ENCODE assay signal across 24 mouse cellular contexts in the genomic region with DNA sequence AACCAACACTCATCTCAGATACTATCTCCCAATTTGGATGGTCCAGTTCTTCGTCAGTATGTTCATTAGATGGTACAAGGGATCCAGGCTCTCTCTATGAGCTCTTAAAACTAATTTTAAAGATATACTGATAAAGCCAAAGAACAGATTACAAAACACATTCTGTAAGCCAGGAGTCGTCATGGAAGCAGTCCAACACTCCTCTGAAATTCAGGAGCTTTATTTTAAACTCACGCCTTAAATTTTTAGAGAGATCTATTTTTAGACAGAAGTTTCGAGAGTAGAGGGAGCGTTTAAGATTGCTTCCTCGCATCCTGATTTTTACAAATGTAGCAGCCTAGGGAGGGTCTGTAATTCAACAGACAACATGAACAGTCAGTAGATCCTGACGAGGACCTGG.
A peak's percentile ranks its signal among the peaks of the same experiment; 100 is the strongest.
DNase-seq lines count a peak whose midpoint lies in the region.
"Had no signal": no experiment of that assay in that cellular context is flagged by ENCODE, and none has a peak within 500 bp of the region (broad histone marks: within the 10 kb centered on the region; RNA-seq: fewer than 3 reads in every experiment).

No protein-coding gene starts in this region.

- no peaks in the 10 kb centered on the region for H3K27me3 ChIP-seq in embryonic facial prominence, embryonic 10.5 days (replicated peaks; ENCODE audit: low read depth, poor library complexity, severe bottlenecking)
- H3K27me3 ChIP-seq: embryonic facial prominence, embryonic 15.5 days; forebrain, embryonic 13.5 days; intestine, embryonic 15.5 days; limb, embryonic 13.5 days; liver, embryonic 12.5 days; Patski had no signal

- peak; percentile 39 to 77 for DNase-seq in frontal cortex, adult 2 months (ENCODE audit: extremely low spot score in 1 of 2, low spot score in 1 of 2)
- no peak for DNase-seq in frontal cortex, postnatal 25 days (ENCODE audit: low spot score in 2 of 2)
- DNase-seq in right cerebral cortex, adult 2 months (ENCODE audit: low spot score in 2 of 2) = peak; percentile 28 to 38
- DNase-seq in right cerebral cortex, adult 18-20 months = no peak
- peak; percentile 44 to 77 for DNase-seq in left cerebral cortex, postnatal 25 days (ENCODE audit: low spot score in 2 of 2)
- DNase-seq in embryonic facial prominence, embryonic 10.5 days (ENCODE audit: low spot score) = no peak
- DNase-seq in thymus, postnatal 10 days (ENCODE audit: low spot score in 2 of 2) = no peak
- DNase-seq: adrenal gland, postnatal 10 days; cerebellum, adult 11 months; cerebellum, postnatal 10 days; gastrocnemius, postnatal 10 days; heart, postnatal 14 days; kidney, adult 2 months; kidney, postnatal 36 days; liver, postnatal 0 days; lung, postnatal 36 days had no signal

- H3K9me3 ChIP-seq in embryonic facial prominence, embryonic 10.5 days = no peaks in the 10 kb centered on the region
- H3K9me3 ChIP-seq: embryonic facial prominence, embryonic 15.5 days; forebrain, embryonic 13.5 days; intestine, embryonic 15.5 days; limb, embryonic 13.5 days; liver, embryonic 12.5 days had no signal

- intact Hi-C loops in left cerebral cortex, postnatal 25 days (cut with DNase I) = loop anchor here (5.0 kb wide), 1 partner anchor 40 kb away; no protein-coding TSS in a partner anchor

- H3K4me1 ChIP-seq in embryonic facial prominence, embryonic 10.5 days = no peaks in the 10 kb centered on the region
- H3K4me1 ChIP-seq: embryonic facial prominence, embryonic 15.5 days; forebrain, embryonic 13.5 days; intestine, embryonic 15.5 days; limb, embryonic 13.5 days; liver, embryonic 12.5 days had no signal

- no peak overlapping the region for H3K4me3 ChIP-seq in embryonic facial prominence, embryonic 10.5 days
- H3K4me3 ChIP-seq: embryonic facial prominence, embryonic 15.5 days; forebrain, embryonic 13.5 days; intestine, embryonic 15.5 days; limb, embryonic 13.5 days; liver, embryonic 12.5 days had no signal

- no peak overlapping the region for H3K27ac ChIP-seq in embryonic facial prominence, embryonic 10.5 days (replicated peaks)
- H3K27ac ChIP-seq: embryonic facial prominence, embryonic 15.5 days; forebrain, embryonic 13.5 days; hindbrain, postnatal 0 days; intestine, embryonic 15.5 days; limb, embryonic 13.5 days; liver, embryonic 12.5 days; stomach, postnatal 0 days had no signal

- no peaks in the 10 kb centered on the region for H3K36me3 ChIP-seq in embryonic facial prominence, embryonic 10.5 days (replicated peaks)
- H3K36me3 ChIP-seq: embryonic facial prominence, embryonic 15.5 days; intestine, embryonic 15.5 days; limb, embryonic 13.5 days; liver, embryonic 12.5 days had no signal

- 86% methylated on average over 7 of the region's 7 CpGs for WGBS in embryonic facial prominence, embryonic 10.5 days

Comparison
In these comparisons a context has a peak if more than half of its experiments do, and no peak if none do; other contexts are left out.
1. DNase-seq: peak in frontal cortex, adult 2 months (2 of 2), right cerebral cortex, adult 2 months (2 of 2) and left cerebral cortex, postnatal 25 days (2 of 2); none in frontal cortex, postnatal 25 days (0 of 2), right cerebral cortex, adult 18-20 months (single experiment), embryonic facial prominence, embryonic 10.5 days (single experiment) and thymus, postnatal 10 days (0 of 2).